Mouse (Mus musculus): ENCODE measurements around the gene Gsto2.
A peak's percentile ranks its signal among the peaks of the same experiment; 100 is the strongest.

Gsto2 gene

DNA sequence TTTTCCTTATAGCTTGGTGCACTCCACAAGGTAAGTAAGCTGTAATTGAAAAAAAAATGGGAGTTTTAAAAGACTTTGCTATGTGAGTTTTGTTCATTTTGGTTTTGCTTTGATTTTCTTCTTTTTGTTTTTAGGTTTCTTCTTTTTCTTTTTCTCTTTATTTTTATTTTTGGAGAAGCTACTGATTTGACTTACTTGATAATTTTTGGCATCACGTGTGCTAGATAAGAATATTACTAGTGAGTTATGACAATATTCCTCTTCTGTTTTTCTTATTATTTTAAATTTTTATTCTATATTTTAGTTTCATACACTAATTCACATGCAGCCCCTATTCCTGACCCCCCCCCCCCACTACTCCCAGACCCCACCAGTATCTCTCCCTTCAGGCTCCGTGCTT, 61.7 kb downstream of the Gsto2 start:
- no peak for DNase-seq

DNA sequence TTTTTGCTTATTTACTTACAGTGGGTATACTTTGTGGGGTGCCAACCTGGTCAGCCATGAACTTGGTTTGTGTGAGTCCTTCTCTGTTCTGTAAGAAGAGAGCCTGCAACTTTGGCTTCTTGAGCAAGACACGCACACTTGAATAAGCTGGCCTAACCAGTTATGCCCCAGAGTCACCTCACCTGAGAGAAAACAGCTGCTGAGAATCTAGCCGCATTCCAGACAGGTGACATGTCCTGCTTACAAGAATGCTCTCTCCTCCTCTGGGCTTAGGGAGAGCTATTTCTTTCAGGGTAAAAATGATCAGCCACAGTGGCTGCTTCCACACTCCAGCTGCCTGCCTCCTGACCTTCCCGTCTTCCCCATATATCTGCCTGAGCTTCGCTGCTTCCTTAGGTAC, 63.7 kb downstream of the Gsto2 start:
- DNase-seq, result peak; percentile 62 to 72

- peak; percentile 18 to 56 for DNase-seq
Observed at GRCm38 (mm10) chr19:47931982-47932638, 66.8 kb downstream of the Gsto2 start.

DNA sequence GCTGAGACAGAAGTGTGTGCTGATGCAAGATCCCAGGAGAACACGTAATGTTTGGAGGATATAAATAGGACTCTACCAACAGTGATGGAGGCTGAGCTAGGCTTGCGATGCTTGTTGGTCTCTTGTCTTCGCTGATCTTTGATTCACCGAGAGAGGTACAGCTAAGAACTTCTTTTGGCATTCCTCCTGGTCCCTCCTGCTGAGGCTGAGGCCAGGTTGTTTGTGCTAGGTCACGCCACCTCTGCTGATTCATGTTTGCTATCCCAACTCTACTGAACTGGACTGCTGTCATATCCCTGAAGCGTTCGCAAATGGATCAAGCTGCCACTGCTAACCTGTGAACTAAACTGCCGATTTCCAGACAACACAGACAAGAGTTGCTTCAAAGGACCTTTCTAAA, 68.8 kb downstream of the Gsto2 start:
- peak in 1 of 2 experiments; percentile 15 for DNase-seq

- DNase-seq, result peak in 1 of 2 experiments; percentile 50
Observed at GRCm38 (mm10) chr19:47934636-47935238, 69.4 kb downstream of the Gsto2 start.

DNA sequence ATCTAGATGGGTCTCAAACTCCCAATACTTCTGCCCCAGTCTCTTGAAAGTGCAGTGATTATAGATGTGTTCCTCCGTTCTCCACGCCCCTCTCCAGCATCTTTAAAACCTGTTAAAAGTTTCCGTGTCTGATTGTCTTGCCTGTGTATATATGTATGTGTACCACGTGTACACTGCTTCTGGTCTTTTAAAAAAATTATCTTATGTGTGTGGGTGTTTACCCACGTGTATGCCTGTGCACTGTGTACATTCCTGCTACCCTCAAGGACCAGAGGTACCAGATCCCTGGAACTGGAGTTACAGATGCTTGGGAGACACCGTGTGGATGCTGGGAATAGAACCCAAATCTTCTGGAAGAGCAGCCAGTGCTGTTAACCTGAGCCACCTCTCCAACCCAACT, 70.2 kb downstream of the Gsto2 start:
- DNase-seq, result no peak

Data from lung, postnatal 4 days (tissue).